Mouse (Mus musculus) frontal cortex, postnatal 36 days (tissue): ENCODE results near the gene Wfdc5.

Experiments used
- DNase-seq, 2 experiments: peaks; one replicate each; pipeline ENCODE4 v3.0.0; 2022; ENCODE audit warnings: low spot score in 2 of 2

The Wfdc5 gene

DNA sequence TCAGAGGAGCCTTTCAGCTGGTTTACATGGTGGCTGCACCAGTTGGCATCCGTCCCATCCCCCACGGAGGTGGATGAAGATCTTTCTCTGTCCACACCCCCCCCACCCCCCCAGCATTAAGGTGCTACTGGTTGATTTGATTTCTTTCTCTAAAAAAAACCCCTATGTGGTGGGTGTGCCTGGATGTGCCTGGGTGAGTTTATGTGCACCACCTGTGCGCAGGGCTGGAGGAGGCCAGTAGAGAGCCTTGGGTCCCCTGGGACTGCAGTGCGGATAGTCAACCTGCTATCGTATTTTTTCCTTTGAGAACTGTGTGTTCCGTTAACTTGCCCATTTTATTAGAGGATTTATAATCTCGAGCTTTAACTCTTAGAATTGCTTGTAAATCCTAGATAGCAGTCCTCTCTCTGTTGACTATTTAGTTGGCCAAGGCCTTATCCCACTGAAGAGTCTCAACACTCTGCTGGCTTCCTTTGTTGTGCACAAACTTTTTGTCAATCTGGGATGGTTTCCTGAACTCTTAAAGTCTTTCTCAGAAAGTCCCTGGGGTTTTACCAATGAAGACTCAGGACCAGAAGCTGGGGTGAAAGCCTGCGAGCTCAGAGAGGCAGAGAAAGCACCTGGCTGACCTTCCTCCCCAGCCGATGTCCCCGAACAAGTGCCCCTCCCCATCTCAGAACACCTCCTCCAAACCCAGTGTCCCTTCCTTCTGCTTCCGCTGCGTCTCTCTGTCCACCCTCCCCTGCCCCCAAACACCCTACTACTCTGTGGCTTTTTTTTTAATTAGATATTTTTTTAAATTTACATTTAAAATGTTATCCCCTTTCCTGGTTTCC lies 53.7 kb downstream of the Wfdc5 start:
- DNase-seq, result no peak

DNA sequence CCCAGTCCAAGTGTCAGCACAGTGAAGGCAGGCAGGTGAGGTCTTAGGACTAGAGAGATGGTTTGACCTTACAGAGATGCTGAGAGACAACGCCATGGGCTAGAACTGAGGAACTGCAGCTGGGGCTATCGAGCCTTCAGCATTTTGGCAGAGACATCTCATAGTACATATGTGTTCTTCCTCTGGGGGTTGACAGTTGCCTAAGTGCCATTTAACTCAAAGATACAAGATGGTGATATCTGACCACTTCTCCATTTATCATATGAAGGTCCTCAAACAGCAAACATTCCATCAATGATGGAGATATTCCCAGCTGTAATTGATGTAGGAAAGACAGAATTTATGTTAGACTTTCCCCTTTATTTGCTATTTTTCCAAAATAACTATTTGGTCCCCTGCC lies 55.2 kb downstream of the Wfdc5 start:
- DNase-seq, result no peak

DNA sequence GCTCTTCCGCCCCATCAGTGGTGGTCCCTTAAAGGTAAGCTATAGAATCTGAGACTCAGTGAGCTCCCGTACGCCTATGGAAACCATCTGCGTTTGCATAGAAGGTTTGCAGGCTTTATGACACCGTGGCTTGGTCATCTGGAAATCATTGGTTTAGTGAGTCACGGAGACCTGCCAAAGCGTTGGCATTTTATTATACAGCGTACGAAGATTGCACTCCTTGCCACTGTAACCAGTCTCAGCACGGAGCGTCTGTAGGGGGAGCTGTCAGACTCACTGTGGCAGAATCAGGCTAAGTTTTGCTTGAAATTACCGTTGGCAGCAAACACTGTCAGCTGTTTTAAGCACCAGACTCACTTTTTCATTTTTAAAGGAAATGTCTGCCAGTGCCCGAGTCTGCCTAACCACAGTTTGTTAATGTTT lies 56.0 kb downstream of the Wfdc5 start:
- peak; percentile 64 to 88 for DNase-seq
